Mouse (Mus musculus) granulocyte monocyte progenitor cell, adult 5-6 weeks (primary cell): ENCODE data around the gene Rnf223. TPM values are rescaled to one million over a fixed set of nuclear protein-coding genes. Genes with fewer than 3 reads are reported as not detected.

ENCODE experiments used
- ATAC-seq: replicated peaks from 2 replicates; pipeline ENCODE4 v1.8.0; 2016; ENCODE audit warnings: mild to moderate bottlenecking, moderate TSS enrichment, inconsistent platforms; ENCODE audit not compliant: poor library complexity, severe bottlenecking
- total RNA-seq, 2 experiments: library from RNA; stranded (forward) in 1 of 2; stranded (reverse) in 1 of 2; fragments of 200-712, 200-1000 nt in 1 of 2; fragments of >200 nt in 1 of 2; fragmentation: Nextera tagmentation in 1 of 2; gene quantifications; 2 replicates each; pipeline ENCODE4 v1.2.3; 2014 to 2017

The Rnf223 gene
- not detected in 2 replicates for total RNA-seq (2014; fragmentation: Nextera tagmentation)
- total RNA-seq (2017), result 0.17 TPM in 1 of 2 replicates, not detected in the other

- ATAC-seq, result no peak
Observed at GRCm38 (mm10) chr4:156130436-156130835, at the start of gene Rnf223. Gene Rnf223 (plus strand): TSS chr4:156130513.

GRCm38 (mm10) chr4:156082621-156083234 is 47.6 kb upstream of the Rnf223 start:
- ATAC-seq, result peak; percentile 57

DNA sequence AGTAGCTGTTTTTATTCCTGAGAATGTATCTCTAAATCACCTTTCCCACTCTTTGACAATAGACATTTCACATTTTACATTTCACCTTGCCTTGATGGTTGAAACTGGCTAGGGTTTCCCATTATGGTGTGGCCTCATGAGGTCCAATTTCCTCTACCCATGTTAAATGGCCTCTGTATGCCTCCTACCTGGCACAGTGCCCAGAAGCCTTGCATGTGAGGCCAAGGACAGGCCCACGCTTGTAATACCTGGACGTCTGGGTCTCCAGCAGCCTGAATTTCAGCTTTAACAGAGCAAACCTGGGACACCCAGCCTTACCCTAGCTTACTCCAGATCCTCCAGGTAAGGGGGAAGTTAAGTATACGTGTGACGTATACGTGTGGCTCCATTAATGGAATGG is 47.0 kb upstream of the Rnf223 start:
- ATAC-seq, result no peak

DNA sequence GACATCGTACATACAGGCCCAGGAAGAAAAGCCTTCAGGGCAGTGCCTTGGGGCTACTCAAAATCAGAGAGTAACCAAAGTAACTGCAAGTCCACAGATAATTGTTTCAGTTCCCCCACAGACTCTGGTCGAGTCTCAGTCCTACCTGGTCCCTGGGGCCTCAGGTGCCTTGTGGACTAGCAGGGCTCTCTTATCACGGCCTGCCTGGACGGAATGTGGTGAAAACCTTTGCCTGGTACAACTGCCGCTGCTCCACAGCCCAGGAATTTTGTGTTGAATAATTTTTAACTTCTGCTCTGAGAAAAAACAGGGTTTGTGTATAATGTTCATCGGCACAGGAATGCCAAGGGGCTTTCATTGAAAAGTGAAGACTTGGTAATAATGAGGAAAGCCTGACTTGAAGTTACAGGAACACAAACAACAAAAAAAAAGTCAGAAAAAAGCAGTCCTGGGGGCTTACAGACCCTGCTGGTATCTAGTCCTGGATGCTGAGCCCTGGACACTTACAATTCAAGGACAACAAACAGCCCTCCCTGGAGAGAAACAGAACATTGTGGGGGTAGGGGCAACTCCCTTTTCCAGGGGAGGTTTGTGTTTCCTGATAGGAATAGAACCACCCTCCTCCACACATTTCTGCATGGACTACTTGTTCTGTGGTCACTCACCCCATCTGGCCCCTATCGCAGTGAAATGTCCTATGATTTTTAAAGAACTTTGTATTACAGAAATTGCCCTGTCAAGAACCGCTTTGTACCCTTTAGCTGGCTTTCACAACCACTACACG is 46.0 kb upstream of the Rnf223 start:
- no peak for ATAC-seq

DNA sequence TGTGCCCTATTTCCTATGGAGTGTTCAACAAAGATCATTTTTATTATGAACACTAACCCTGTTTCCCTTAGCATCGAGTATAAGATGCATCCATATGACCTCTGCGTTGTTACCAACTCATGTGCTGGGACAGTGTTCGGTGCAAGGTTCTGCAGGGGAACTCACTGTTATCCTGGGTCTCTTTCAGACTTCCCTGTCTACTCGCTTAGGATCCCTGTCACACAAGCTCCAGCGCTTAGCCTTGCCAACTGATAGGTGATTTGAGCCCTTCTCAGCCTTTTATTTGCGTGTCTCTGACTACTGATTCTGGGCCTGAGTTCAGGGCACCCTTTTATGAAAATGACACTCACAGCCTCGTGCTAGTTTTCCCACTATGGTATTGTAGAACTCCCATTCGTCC is 45.1 kb upstream of the Rnf223 start:
- ATAC-seq, result no peak

DNA sequence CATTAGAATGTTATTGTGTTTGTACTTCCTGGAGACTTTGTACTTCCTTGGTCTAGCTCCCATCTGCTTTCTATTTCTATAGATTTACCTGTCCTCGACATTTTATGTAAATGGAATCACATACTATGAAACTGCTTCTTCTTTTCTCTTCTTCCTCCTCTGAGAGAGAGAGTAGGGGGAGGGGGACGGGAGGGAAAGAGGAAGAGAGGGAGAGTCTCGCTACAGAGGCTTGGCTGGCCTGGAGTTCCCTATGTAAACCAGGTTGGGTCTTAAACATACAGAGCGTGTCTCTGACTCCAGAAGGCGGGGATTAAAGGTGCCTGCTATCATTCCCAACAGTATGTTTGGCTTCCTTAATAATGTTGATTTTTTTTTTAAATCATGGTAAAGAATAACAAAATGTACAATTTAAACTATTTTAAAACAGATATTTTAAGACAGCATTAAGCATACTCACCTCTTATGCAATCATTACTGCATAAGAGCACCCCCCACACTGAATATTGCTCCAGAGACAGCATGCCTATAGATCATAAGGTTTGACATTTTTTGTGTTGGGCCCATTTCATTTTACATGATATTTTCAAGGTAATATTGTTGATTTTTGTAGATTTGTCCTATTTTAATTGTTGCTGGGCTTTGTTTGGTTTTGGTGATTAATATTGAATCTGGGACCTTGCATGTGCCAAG is 42.8 kb upstream of the Rnf223 start:
- ATAC-seq, result peak; percentile 95

DNA sequence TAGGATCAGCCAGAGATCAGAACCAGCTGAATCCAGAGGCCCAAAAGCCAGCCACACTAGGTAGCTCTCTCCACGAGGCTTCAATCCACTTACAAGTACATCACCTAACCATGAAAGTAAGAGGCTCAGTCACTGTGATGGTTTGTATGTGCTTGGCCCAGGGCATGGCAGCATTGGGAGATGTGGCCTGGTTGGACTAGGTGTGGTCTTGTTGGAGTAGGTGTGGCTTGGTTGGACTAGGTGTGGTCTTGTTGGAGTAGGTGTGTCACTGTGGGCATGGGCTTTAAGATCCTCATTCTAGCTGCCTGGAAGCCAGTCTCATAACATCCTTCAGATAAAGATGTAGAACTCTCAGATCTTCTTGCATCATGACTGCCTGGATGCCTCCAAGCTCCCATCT is 39.1 kb upstream of the Rnf223 start:
- ATAC-seq, result no peak

- ATAC-seq, result no peak
Observed at GRCm38 (mm10) chr4:156092765-156093164, 37.5 kb upstream of the Rnf223 start.

GRCm38 (mm10) chr4:156093758-156094157 is 36.6 kb upstream of the Rnf223 start:
- ATAC-seq, result no peak

DNA sequence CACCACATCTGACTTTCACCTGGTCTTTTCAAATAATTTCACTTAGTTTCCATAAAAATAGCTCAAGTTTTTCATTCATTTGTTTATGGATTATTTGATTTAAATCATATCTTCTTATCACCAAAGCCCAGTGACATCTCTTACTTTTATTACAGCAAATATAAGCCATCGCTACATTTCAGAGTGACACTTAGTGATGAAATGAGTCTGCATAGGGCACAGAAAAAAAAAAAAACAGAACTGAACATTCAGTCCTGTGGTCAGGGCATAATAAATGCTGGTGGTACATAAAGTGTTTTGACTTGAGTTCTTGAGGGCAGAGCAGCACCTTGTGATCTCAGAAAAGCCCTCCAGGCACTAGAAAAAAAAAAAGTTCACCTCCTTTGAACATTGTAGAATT is 34.1 kb upstream of the Rnf223 start:
- no peak for ATAC-seq

DNA sequence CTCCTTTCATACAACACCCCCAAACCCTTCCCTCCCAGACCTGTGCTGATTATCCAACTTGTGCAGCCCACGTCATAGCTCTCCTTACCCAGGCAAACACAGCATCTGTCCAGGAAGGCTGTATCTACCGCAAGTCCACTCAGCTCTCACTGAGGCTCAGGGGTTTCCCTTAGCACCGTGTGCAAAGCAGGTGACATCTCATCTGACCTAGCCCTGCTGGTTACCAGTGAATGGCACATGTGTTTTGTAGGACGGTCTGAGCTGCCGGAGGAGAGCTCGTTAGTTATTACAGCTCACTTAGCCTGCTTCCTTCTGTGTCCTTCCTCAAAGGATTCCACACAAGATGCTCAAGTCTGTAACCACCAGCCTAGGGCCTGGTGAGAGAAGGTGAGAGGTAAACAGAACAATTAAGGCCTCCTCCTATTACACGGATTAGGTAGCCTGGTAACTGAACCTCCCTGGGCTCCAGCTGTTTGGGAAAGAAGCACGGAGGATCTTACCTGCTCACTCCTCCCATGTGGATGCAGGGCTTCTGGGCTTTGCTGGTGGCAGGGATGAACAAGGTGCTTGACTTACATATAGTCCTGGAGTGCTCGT is 32.4 kb upstream of the Rnf223 start:
- ATAC-seq, result no peak

GRCm38 (mm10) chr4:156099427-156099826 is 30.9 kb upstream of the Rnf223 start:
- no peak for ATAC-seq

DNA sequence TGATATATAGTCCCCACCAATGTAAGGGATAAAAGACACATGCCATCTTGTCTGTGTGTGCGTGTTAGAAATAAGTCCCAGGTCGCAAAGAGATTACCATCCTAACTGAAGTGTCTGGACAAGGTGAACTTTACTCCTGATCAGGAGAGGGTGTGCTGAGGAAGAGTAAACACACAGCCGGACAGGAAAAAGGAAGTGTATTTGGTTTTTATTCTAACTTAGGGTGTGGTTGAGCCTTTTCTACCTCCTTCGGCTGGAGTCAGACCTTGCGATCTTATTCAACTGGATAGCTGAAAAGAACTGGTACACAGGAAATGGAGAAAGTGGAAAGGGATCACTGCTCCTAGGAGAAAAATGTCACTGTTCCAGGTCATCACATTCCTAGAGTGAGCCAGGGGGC is 29.8 kb upstream of the Rnf223 start:
- no peak for ATAC-seq

DNA sequence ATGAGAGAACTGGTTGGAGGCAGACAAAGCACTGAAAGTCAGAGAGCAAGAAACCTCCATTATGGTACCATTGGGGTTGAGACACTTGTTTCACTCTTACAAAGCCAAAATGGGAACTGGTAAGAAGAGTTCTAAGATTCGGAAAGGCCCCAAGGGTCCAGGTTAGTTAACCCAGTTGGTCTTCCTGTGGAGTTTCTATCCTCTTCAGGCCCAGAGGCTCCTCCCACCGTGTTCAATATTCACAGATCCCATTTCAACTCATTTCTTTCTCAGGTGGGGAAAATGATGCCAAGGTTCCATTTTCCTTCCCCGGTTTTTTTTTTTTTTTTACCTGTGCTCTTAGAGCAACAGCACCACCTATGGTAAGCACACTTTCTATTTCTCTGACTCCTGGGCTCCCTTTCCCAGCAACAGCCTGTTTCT is 28.8 kb upstream of the Rnf223 start:
- no peak for ATAC-seq

DNA sequence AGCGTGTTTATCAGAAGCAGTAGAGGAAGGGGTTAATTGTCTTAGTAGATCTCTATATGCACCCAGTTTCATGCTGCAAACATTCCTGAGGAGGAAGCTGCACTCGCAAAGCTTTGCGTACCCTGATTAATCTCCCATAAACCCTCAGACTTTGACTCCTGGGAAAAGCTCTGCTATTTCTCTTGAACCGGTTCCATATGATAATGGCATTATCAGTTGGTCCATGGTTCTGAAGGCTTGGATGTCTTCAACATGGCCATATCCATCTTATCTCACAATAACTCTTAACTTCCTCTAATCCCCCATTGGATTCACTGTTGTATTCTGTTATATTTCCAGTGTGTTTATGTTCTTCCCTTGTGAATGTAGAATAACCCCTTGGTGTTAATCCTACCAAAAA is 27.0 kb upstream of the Rnf223 start:
- no peak for ATAC-seq

DNA sequence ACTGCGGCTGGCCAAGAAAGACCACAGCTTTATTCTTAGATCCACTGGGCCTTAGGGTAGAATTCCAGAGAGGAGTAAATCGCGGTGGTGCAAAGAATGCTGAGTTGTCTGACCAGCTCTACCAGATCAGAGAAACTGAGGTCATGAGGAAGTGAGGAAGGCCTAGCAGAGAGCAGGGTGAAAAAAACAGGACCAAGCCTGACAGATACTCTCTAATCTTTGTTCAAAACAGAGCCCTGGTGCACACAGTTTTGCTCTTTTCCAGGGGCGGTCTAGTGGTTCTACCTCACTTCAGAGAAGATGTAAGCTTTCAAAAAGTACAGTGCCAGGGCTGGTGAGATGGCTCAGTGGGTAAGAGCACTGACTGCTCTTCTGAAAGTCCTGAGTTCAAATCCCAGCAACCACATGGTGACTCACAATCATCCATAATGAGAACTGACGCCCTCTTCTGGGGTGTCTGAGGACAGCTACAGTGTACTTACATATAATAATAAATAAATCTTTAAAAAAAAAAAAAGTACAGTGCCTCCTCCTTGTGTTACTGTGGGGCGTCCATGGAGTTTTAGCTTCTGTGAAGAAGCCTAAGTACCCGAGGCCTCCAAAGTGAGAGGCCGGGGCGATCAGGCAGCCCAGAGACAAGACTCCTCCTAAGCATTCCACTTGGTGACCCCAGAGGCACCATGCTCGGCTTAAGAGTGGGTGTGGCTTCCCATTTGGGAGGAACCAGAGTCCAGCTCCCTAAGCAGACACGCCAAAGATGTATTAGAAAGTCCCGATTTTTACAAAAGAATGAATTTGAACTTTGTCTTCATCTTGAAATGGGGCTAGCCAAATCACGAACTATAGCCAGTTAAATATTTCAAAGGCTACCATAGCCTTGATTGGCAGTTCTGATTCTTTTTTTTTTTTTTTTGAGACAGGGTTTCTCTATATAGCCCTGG is 21.4 kb upstream of the Rnf223 start:
- peak; percentile 21 for ATAC-seq

- peak; percentile 94 for ATAC-seq
Observed at GRCm38 (mm10) chr4:156109570-156110331, 20.6 kb upstream of the Rnf223 start, which contains the start of gene 9430015G10Rik. Gene 9430015G10Rik (plus strand): TSS chr4:156109982.

- ATAC-seq, result no peak
Observed at GRCm38 (mm10) chr4:156124077-156124476, 6.2 kb upstream of the Rnf223 start.

DNA sequence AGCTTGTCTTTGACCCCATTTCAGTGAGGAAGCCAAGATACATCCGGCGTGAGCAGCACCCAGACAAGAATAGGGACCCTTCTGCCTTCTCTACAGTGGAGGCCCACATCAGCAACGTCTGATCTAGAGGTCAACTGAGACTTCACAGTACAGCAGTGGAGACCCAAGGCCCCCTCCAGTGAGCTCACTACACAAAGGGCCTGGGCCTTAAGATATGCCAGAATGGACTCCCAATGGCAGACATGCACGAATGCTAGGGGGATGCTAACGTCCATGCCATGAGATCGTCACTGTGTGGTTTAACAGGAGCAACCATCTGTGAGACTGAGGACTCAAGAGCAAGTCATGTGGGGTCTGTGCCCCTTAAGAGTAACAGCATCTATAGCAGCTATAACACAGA is 4.9 kb upstream of the Rnf223 start:
- no peak for ATAC-seq
